Mouse (Mus musculus) gastrocnemius, adult 18-20 months (tissue): ENCODE results near the gene Atxn7l3. TPM values are rescaled to one million over a fixed set of nuclear protein-coding genes. Genes with fewer than 3 reads are reported as not detected.

ENCODE experiments used
- DNase-seq: peaks from one replicate; pipeline ENCODE4 v3.0.0; 2021; ENCODE audit warnings: low spot score
- total RNA-seq, 2 experiments: library from RNA; stranded (reverse); gene quantifications; 2 replicates each; pipeline ENCODE4 v1.2.3; 2021

The Atxn7l3 gene
- total RNA-seq, 2 experiments from 2014 or later, result 9.3 to 13.0 TPM

- DNase-seq, result peak; percentile 85
These were observed 23.0 kb upstream of the Atxn7l3 start, which contains the start of gene Ubtf for GRCm38 (mm10) chr11:102319410-102319792. Gene Ubtf, minus strand, starts transcription at chr11:102319742.

- DNase-seq, result peak; percentile 52
These were observed 22.4 kb upstream of the Atxn7l3 start for GRCm38 (mm10) chr11:102318576-102319409.

- peak; percentile 63 for DNase-seq
These were observed 21.6 kb upstream of the Atxn7l3 start for GRCm38 (mm10) chr11:102317901-102318575.

- DNase-seq, result peak; percentile 57
These were observed 21.0 kb upstream of the Atxn7l3 start for GRCm38 (mm10) chr11:102317298-102317900.

- peak; percentile 90 for DNase-seq
These were observed 20.3 kb upstream of the Atxn7l3 start for GRCm38 (mm10) chr11:102316572-102317297.

- DNase-seq, result no peak
These were observed 19.5 kb upstream of the Atxn7l3 start for GRCm38 (mm10) chr11:102315690-102316571.

- no peak for DNase-seq
These were observed 17.9 kb upstream of the Atxn7l3 start for GRCm38 (mm10) chr11:102314321-102314720.

- DNase-seq, result no peak
These were observed 16.2 kb upstream of the Atxn7l3 start for GRCm38 (mm10) chr11:102312586-102312985.

GRCm38 (mm10) chr11:102311966-102312365, 15.5 kb upstream of the Atxn7l3 start:
- DNase-seq, result no peak

- DNase-seq, result no peak
These were observed 14.6 kb upstream of the Atxn7l3 start for GRCm38 (mm10) chr11:102310768-102311695.

- DNase-seq, result no peak
These were observed 13.6 kb upstream of the Atxn7l3 start for GRCm38 (mm10) chr11:102309821-102310617.

GRCm38 (mm10) chr11:102308979-102309378, 12.5 kb upstream of the Atxn7l3 start:
- DNase-seq, result peak; percentile 96

GRCm38 (mm10) chr11:102308104-102308503, 11.7 kb upstream of the Atxn7l3 start:
- DNase-seq, result no peak

- DNase-seq, result no peak
These were observed 8.9 kb upstream of the Atxn7l3 start for GRCm38 (mm10) chr11:102305359-102305758.

GRCm38 (mm10) chr11:102304141-102304540, 7.7 kb upstream of the Atxn7l3 start:
- DNase-seq, result no peak

- DNase-seq, result peak; percentile 59
These were observed 3.4 kb upstream of the Atxn7l3 start for GRCm38 (mm10) chr11:102299839-102300238.

- DNase-seq, result no peak
These were observed 1.4 kb upstream of the Atxn7l3 start for GRCm38 (mm10) chr11:102297577-102298556.
